Mouse (Mus musculus): ENCODE measurements around the gene Cfap73.

DNA sequence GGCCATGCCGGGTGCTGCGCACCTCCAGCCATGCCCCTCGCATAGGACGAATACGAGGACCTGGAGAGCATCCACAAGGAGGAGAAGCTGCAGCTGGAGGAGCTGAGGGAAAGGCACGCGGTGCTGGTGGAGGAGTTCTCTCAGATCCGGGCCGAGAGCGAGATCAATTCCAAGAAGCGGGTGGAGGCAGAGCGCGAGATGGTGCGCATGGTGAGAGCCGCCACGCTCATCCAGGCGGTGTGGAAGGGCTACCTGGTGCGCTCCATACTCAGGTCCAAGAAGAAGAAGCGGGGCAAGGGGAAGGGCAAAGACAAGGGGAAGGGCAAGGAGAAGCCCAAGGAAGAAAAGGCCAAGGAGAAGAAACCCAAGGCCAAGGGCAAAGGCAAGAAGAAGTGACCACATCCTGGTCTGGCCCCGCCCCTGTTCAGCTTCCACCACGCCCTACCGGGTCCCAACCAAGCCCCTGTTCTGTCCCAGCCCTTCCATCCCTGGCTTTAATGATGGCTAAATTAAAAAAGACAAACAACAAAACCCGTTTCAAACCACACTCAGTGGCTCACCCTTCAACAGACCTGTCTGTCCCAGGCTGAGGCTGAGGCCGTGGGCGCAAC lies 27.3 kb downstream of the Cfap73 start:
- no peak for TF ChIP-seq CTCF (IDR thresholded peaks at IDR 0.05; ENCODE audit: extremely low read depth, insufficient read depth, insufficient read length, insufficient replicate concordance)
- no peak for TF ChIP-seq POLR2A (IDR thresholded peaks at IDR 0.05; ENCODE audit: low read depth, low read length)
